Mouse (Mus musculus): ENCODE measurements at regions not wholly inside any gene's neighbourhood (a gene's known extent, or its start where the extent isn't known, plus 50 kb on each side); places are given as distances from the start of the nearest gene placed in this dataset.

GRCm38 (mm10) chr2:133738839-133739430 is 187.0 kb downstream of the Bmp2 start:
- Histone ChIP-seq H3K4me3 (ENCODE audit: insufficient read depth in 1 of 2, low read depth in 1 of 2, low read length in 2 of 2, poor library complexity in 1 of 2, severe bottlenecking in 1 of 2) (no peak overlapping the region), H3K27ac (ENCODE audit: insufficient read depth, low read depth, low read length, poor library complexity, severe bottlenecking) (no peak overlapping the region), H3K9ac (ENCODE audit: insufficient read depth, low read depth, low read length, poor library complexity, severe bottlenecking) (no peak overlapping the region), H3K9me3 (ENCODE audit: control insufficient read depth, insufficient read depth, low read depth, low read length) (no peaks in the 10 kb centered on the region), H3K36me3 (ENCODE audit: control insufficient read depth, insufficient read depth, low read length, poor library complexity, severe bottlenecking) (no peaks in the 10 kb centered on the region), H3K4me1 (ENCODE audit: control insufficient read depth in 2 of 2, insufficient read depth in 2 of 2, low read length in 2 of 2, poor library complexity in 1 of 2) (no peaks in the 10 kb centered on the region)
- in situ Hi-C loops (cut with MboI; ENCODE audit: low sequenced_read_pairs in 2 of 2, unreplicated experiment in 2 of 2), result no loop called here
- TF ChIP-seq HCFC1 (IDR thresholded peaks at IDR 0.05; ENCODE audit: borderline replicate concordance, insufficient read depth, low read length) (no peak), CHD2 (IDR thresholded peaks at IDR 0.05; ENCODE audit: low read depth, low read length) (no peak), ZC3H11A (IDR thresholded peaks at IDR 0.05; ENCODE audit: borderline replicate concordance, low read depth, low read length) (no peak), MAFK (IDR thresholded peaks at IDR 0.05; ENCODE audit: insufficient read depth, low read depth, low read length) (no peak), ZNF384 (IDR thresholded peaks at IDR 0.05; ENCODE audit: low read depth, low read length) (no peak)
- DNase-seq (ENCODE audit: low read depth, low spot score), result no peak

DNA sequence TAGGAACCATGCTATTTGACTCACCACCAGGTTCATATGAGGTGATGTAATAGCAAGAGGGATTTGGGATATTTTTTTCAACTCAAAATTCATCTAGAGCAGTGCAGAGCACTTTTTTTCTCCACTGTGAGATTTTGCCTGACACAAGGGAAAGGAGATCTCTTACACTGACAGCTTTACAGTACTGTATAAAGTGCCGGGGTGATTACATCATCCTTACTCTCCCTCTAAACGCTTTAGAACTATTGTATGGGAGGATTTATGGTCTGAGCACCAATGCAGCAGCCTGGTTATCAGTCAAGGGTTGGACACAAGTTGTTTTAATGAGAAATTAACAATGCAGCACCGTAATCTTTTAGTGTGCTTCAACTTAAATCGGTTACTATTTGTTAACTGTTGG is 196.5 kb downstream of the Bmp2 start:
- H3K4me3 ChIP-seq (ENCODE audit: insufficient read depth in 1 of 2, low read depth in 1 of 2, low read length in 2 of 2, poor library complexity in 1 of 2, severe bottlenecking in 1 of 2), result no peak overlapping the region
- in situ Hi-C loops (cut with MboI; ENCODE audit: low sequenced_read_pairs in 2 of 2, unreplicated experiment in 2 of 2), result no loop called here
- H3K36me3 ChIP-seq (ENCODE audit: control insufficient read depth, insufficient read depth, low read length, poor library complexity, severe bottlenecking), result no peaks in the 10 kb centered on the region
- no peak overlapping the region for H3K27ac ChIP-seq (ENCODE audit: insufficient read depth, low read depth, low read length, poor library complexity, severe bottlenecking)
- no peaks in the 10 kb centered on the region for H3K9me3 ChIP-seq (ENCODE audit: control insufficient read depth, insufficient read depth, low read depth, low read length)
- DNase-seq (ENCODE audit: low read depth, low spot score), result no peak
- H3K4me1 ChIP-seq (ENCODE audit: control insufficient read depth in 2 of 2, insufficient read depth in 2 of 2, low read length in 2 of 2, poor library complexity in 1 of 2), result no peaks in the 10 kb centered on the region
- no peak overlapping the region for H3K9ac ChIP-seq (ENCODE audit: insufficient read depth, low read depth, low read length, poor library complexity, severe bottlenecking)
- TF ChIP-seq MAFK (IDR thresholded peaks at IDR 0.05; ENCODE audit: insufficient read depth, low read depth, low read length), result no peak
- no peak for TF ChIP-seq CHD2 (IDR thresholded peaks at IDR 0.05; ENCODE audit: low read depth, low read length)
- TF ChIP-seq HCFC1 (IDR thresholded peaks at IDR 0.05; ENCODE audit: borderline replicate concordance, insufficient read depth, low read length), result no peak
- TF ChIP-seq ZC3H11A (IDR thresholded peaks at IDR 0.05; ENCODE audit: borderline replicate concordance, low read depth, low read length), result no peak

- in situ Hi-C loops (cut with MboI; ENCODE audit: low sequenced_read_pairs in 2 of 2, unreplicated experiment in 2 of 2), result no loop called here
- DNase-seq (ENCODE audit: low read depth, low spot score), result no peak
- TF ChIP-seq HCFC1 (IDR thresholded peaks at IDR 0.05; ENCODE audit: borderline replicate concordance, insufficient read depth, low read length) (no peak), ZC3H11A (IDR thresholded peaks at IDR 0.05; ENCODE audit: borderline replicate concordance, low read depth, low read length) (no peak), CHD2 (IDR thresholded peaks at IDR 0.05; ENCODE audit: low read depth, low read length) (no peak), MAFK (IDR thresholded peaks at IDR 0.05; ENCODE audit: insufficient read depth, low read depth, low read length) (no peak), ZNF384 (IDR thresholded peaks at IDR 0.05; ENCODE audit: low read depth, low read length) (no peak)
- Histone ChIP-seq H3K9me3 (ENCODE audit: control insufficient read depth, insufficient read depth, low read depth, low read length) (no peaks in the 10 kb centered on the region), H3K4me1 (ENCODE audit: control insufficient read depth in 2 of 2, insufficient read depth in 2 of 2, low read length in 2 of 2, poor library complexity in 1 of 2) (no peaks in the 10 kb centered on the region), H3K27ac (ENCODE audit: insufficient read depth, low read depth, low read length, poor library complexity, severe bottlenecking) (no peak overlapping the region), H3K36me3 (ENCODE audit: control insufficient read depth, insufficient read depth, low read length, poor library complexity, severe bottlenecking) (no peaks in the 10 kb centered on the region), H3K4me3 (ENCODE audit: insufficient read depth in 1 of 2, low read depth in 1 of 2, low read length in 2 of 2, poor library complexity in 1 of 2, severe bottlenecking in 1 of 2) (no peak overlapping the region), H3K9ac (ENCODE audit: insufficient read depth, low read depth, low read length, poor library complexity, severe bottlenecking) (no peak overlapping the region)
Measured at GRCm38 (mm10) chr2:133749846-133750637, 198.1 kb downstream of the Bmp2 start.

DNA sequence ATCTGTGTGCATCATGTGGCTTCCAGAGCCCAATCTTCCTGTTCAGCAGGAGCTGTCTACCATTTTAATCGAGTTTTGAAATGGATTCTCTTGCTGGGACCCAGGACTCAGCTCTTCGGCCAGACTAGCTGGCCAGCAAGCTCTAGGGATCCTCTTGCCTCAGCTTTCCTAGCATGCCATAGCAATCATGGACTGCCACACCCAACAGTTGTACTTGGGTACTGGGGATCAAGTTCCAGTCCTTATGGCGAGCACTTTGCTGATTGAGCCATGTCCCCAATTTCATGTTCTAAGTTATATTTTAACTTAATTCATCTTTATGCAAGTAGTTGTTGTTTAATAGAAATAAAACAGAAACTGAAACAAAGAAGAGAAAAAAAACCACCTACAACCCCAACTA is 202.1 kb downstream of the Bmp2 start:
- Histone ChIP-seq H3K9ac (ENCODE audit: insufficient read depth, low read depth, low read length, poor library complexity, severe bottlenecking) (no peak overlapping the region), H3K4me1 (ENCODE audit: control insufficient read depth in 2 of 2, insufficient read depth in 2 of 2, low read length in 2 of 2, poor library complexity in 1 of 2) (no peaks in the 10 kb centered on the region), H3K9me3 (ENCODE audit: control insufficient read depth, insufficient read depth, low read depth, low read length) (no peaks in the 10 kb centered on the region), H3K36me3 (ENCODE audit: control insufficient read depth, insufficient read depth, low read length, poor library complexity, severe bottlenecking) (no peaks in the 10 kb centered on the region), H3K27ac (ENCODE audit: insufficient read depth, low read depth, low read length, poor library complexity, severe bottlenecking) (no peak overlapping the region), H3K4me3 (ENCODE audit: insufficient read depth in 1 of 2, low read depth in 1 of 2, low read length in 2 of 2, poor library complexity in 1 of 2, severe bottlenecking in 1 of 2) (no peak overlapping the region)
- in situ Hi-C loops (cut with MboI; ENCODE audit: low sequenced_read_pairs in 2 of 2, unreplicated experiment in 2 of 2), result no loop called here
- no peak for TF ChIP-seq ZNF384 (IDR thresholded peaks at IDR 0.05; ENCODE audit: low read depth, low read length)
- no peak for TF ChIP-seq MAFK (IDR thresholded peaks at IDR 0.05; ENCODE audit: insufficient read depth, low read depth, low read length)
- no peak for TF ChIP-seq HCFC1 (IDR thresholded peaks at IDR 0.05; ENCODE audit: borderline replicate concordance, insufficient read depth, low read length)
- no peak for TF ChIP-seq CHD2 (IDR thresholded peaks at IDR 0.05; ENCODE audit: low read depth, low read length)
- no peak for TF ChIP-seq ZC3H11A (IDR thresholded peaks at IDR 0.05; ENCODE audit: borderline replicate concordance, low read depth, low read length)
- DNase-seq (ENCODE audit: low read depth, low spot score), result no peak

Data from ES-E14 (cell line).